Mouse (Mus musculus) C3H10T1/2 (cell line): ENCODE measurements around the gene Gm20683. TPM values are rescaled to one million over a fixed set of nuclear protein-coding genes. Genes with fewer than 3 reads are reported as not detected.

ENCODE experiments used
- polyA plus RNA-seq, 2 experiments: library from polyadenylated mRNA; unstranded; fragments of >200 nt; fragmentation: generic; extraction: Trizol; gene quantifications; one replicate each; pipeline ENCODE4 v1.2.1; 2012; ENCODE audit warnings: missing spikeins in 2 of 2

Gm20683 gene
- 1 to 10 TPM in 1 of 2 experiments, under 1 TPM in 1; 0.06 to 1.5 TPM for polyA plus RNA-seq

DNA sequence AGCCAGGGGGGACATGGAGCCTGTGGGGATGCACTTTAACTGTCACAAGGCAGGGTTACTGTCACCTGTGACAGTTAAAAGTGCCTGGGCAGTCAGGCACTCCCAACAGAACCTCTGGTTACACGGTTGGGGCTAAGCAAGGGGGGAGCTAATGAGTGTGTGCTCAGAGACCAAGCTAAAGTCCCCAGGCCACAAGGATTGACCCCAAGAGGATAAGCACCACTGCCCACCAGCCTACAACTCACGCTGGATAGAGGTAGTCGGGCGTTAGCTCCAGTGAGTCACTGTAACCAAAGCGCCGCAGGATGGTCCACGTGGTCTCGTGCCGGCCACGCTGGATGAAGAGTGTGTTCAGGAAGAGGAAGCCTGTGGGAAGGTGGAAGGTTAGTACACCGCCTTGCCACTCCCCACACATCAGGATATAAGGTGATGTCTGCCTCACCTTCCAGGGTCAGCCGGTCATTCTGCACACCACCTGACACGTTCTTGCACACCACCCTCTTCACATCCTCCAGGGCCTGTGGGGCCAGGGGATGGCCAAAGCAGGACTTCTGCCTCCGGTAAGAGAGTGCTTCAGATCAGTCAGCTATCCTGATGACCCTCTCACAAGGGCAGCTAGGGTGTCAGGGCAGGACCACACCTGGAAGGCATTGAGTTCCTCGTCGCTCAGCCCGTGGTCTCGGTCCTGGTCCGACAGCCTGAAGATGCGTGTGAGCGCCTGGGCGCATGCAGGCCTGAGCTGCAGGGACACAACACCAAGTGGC, at the start of gene Gm20683:
Gm20683 (minus strand) TSS at position 647 of the 764 bp plus-strand sequence.

DNA sequence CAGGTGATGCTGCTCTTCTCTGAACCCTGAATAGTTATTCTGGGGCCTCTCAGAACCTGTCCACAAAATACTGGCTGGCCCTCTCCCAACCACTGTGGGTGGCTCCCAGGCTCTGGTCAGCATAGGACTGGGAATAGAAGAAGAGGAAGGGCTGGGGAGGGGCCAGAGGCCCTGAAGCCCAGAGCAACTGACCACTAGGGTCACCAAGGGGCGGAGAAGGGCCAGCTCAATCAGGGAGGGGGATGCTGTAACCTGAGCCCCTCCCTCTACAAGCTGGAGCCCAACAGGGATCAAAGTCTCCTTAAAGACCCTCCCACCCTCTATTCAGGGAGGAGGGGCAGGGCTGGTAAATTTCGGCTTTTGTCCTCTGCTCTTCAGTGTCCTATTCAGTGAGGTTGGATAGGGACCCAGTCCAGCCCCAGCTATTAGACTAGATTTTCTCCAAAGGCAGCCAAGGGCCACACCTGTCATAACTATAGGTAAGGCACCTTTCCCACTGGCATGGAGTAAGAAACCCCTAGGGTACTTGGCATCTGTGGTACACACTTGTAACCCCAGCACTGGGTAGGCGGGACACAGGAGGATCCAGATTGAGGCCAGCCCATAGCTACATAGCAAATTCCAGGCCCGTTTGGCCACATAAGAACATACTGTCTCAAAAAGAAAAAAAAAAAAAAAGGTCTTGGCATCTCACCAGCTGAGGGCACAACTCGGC, 38.8 kb upstream of the Gm20683 start, which contains the start of gene Wfikkn1:
Wfikkn1 (minus strand) TSS at position 663 of the 715 bp plus-strand sequence.

DNA sequence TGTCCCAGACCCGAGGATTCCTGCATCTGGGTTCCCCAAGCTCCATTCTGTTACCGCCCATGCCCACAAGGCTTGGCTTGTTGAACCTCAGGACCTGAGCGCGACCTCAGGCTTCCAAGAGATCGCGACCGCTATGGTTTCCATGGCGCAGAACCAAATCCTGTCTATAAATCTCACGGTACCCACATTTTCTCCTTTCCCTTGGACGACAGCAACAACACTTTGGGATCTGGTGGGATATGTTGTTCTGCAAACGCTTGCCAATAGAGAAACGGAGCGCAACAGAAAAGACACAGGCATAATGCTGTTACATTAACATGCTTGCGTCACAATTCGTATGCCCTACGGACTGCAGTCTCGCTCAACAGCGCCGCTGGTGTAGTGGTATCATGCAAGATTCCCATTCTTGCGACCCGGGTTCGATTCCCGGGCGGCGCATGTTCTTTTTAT, 33.2 kb upstream of the Gm20683 start, which contains the start of gene Mettl26:
Mettl26 (plus strand) TSS at position 354 of the 450 bp plus-strand sequence.

DNA sequence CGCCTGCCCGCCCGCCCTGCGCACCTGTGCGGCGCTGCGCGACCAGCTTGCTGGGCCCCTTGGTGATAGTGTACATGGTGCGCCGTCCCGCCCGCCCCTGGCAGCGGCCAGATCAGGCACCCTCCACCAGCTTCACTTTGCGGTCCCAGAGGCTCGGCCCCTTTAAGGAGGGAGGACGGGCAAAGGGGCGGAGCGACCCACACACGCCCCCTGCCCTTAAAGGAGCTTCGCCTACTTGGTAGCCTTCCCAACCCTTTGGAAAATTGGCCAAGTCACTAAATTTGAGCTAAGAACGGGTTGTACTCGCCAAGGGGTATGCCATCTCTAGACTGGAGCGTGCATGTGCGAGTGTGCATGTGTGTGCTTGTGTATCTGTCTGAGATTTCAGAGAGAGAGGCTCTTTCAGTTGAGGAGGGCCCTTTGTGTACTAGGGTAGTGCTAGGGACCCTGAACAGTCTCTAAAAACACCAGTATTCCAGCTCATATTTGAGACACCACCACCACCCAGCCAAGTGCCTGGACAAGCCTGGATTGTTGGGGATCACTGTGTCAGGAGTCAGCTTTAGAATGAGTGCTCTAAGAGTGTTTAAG, 27.1 kb upstream of the Gm20683 start, which contains the start of gene Mcrip2:
Mcrip2 (minus strand) TSS at position 164 of the 591 bp plus-strand sequence.

DNA sequence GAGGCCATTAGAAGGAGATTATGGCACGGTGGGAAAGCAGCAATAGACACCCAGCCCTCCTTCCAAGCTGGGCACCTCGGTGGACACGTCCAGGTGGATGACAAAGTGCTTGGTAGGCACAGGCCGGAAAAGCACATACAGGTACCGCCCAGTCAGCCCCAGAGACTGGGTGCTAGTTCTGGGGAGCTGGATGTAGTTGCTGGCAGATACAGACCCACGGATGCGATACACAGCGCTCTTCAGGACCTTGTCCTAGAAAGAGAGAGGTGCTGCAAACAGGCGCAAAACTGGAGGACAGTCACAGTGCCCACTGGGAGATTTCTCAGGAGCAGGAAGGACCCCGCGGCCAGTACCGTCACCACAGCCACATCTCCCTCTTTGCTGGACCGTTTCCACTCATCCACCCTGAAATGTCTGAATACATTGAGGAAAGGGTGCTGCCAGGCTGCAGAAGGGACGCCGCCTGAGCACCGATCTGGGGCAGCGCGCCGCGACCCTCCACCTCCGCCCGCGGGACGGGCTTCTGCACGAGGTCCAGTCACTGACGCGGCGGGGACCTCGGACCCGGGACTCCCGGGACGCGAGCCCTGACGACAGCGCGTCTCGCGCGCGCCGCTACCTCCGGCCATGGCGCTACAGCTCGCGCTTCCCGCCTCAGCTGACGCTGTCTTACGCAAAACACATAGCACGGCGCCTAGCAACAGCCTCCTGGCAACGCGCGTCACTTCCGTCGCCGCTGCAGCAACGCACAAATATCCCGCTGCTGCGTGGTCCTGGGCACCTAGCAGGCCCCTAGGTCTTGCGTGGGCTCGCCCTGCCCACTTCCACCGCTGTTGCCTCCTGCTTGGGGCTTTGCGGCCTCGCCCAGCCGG, 19.5 kb upstream of the Gm20683 start, which contains the start of gene Wdr90:
Wdr90 (minus strand) TSS at position 670 of the 872 bp plus-strand sequence.

DNA sequence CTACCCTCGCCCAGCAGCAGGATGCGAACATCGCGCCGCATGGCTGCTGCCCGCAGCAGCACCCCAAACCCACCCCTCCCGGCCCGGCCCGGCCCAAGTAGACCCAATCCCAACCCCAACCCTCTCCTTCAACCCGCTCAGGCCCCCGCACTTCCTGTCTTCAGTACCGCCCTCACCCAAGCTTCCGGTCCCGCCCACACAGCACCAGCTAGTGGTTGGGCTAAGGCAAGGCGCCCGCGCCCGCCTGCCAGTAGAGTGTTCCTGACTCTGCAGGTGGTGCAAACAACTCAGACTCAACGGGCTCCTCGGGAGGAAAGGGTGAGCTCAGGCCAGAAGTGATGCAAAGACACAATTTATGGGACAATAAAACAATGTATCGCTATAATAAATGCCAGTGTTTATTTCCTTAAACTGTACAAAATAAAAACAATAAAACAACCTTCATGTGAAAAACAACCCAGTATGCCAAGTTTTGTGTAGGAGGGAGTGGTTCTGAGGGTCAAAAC, 2.9 kb upstream of the Gm20683 start, which contains the start of gene Rhot2:
Rhot2 (minus strand) TSS at position 456 of the 506 bp plus-strand sequence.

DNA sequence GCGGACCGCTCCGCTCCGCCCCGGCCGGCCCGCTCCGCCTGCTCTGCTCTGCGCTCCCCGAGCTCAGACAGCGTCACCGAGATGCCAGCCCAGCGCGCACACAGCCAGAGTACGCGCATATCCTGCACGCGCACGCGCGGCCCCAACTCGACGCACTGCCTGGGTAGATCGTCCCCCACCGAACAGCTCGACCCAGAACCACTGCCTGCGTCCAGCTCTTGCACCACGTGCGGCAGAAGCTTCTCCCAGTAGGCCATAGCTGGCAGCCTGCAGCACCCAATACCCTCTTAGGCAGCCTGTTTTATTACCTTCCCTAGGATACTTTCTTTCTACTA, 4.5 kb downstream of the Gm20683 start, which contains the start of gene Rhbdl1:
Rhbdl1 (minus strand) TSS at position 220 of the 335 bp plus-strand sequence.

DNA sequence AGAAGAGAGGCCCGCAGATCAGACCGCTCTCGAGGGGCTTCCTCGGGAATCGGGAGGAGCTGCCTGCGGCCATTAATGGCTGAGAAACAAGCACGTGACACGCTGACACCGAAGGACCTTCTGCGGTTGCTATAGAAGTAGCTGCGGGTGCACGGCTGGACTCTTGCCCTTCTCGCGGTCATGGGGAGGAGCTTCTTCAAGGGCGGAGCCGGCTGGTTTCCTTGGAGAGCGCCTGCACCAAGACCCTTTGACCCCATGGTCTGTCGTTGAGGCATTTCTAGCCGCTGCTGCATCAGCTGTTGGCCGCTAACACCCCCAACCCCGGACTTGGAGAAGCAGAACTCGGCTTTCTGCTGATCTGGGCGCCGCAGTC, 8.3 kb downstream of the Gm20683 start, which contains the start of gene Stub1:
Stub1 (minus strand) TSS at position 114 of the 373 bp plus-strand sequence.

DNA sequence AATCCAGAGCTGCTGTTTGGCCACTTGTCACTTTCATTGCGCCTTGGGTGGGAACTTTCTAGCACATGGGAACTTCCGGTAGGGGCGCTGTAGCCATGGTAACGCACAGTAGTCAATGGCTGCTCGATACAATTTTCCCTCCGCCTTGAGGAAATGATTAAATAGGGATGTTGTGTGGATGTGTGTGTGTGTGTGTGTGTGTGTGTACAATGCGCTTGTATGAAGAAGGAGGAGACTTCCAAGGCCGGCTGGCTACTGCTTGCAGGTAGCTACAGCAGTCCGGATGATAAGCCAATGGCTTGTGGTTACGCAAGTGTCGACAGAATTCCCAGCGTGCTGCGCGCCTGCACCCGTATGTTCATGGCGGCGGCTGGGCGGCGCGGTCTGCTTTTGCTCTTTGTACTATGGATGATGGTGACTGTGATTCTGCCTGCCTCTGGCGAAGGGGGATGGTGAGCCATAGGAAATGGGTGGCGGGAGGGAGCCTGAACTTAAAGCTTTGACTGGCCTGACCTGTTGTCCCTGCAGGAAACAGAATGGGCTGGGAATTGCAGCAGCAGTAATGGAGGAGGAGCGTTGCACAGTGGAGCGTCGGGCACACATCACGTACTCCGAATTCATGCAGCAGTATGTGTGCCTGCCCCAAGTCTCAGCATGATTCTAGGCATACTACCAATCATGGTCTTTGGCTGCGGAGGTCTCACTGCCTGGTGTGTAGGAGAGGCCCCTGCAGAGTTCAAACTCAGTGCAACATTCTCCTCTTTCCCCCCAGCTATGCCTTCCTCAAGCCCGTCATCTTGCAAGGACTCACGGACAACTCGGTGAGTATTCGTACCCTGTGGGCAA, 12.6 kb downstream of the Gm20683 start, which contains the start of gene Jmjd8:
Jmjd8 (plus strand) TSS at position 156 of the 846 bp plus-strand sequence.

DNA sequence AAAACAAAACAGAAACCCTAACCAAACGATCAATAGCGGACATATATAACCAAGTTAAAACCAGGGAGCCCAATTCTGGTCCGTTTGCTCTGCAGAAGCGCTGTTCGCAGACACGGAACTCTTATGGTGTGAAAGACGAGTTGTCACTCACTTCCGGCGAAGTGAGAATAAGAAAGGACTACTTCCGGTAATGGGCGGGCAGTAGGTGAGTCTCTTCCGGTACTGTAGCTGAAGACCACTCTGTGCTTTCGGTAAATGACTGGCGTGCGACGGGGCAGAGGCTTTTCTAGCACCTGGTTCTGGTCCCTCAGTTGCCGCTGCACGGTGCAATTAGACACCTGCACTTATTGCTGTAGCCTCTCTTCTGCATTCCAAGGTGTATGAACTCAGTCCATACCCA, 18.1 kb downstream of the Gm20683 start, which contains the start of gene Wdr24:
Wdr24 (plus strand) TSS at position 176 of the 400 bp plus-strand sequence.

DNA sequence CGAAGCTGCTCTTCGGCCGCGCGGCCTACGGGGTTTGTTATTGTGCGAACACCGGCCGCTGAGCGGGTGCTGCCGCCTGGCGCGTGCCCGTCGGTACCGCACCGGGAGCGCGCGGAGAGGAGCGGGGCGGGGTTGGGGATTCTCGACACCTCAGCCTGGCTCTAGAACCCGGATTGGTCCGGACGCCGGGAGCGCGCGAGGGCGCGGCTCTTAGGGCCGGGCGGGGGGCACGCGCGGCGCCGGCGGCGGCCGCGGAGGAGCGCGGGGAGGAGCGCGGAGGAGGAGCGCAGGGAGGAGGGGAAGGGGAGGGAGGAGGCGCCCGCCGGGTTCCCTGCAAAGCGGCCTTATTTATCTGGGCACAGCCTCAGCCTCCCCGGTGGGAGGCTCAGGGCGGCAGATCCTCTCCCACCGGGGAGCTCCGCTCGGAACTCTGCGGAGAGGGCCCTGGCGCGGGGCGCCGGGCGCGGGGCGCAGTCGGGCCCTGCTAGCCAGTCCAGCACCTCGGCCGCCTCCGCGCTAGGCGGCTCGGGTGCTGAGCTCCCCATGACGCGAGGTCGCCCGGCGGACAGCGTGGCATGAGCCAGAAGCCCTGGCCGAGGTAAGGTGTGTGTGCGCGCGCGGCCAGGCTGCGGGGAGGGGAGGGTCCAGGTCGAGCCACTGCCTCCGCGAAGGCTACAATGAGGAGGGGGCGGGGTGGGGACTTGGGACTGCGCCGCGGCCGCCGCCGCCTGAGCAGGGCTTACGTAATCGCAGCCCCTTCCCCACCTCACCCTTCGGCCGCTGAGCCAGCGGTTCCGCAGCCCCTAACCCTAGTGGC, 32.6 kb downstream of the Gm20683 start, which contains the start of gene Fbxl16:
Fbxl16 (plus strand) TSS at position 297 of the 817 bp plus-strand sequence.

DNA sequence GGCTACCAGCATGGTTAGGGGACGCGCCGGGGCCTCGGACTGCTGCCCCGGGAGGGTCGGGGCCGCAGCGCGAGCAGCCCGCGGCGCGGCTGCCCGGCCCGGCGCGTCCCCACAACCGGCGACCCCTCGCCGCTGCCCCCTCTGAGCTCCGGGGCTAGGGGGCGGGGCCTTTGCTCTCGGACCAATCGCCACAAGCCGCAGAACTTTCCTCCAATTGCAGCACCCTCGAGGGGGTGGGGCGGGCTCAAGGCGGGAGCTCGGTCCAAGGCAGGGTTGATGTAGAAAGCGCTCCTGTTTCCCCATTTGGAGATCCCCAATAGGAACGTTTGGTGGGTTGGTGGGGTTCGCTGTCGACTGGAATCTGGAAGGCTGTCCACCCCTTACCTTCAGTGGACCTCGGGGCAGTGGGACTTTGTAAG, 44.6 kb downstream of the Gm20683 start, which contains the start of gene Metrn:
Metrn (minus strand) TSS at position 186 of the 419 bp plus-strand sequence.

DNA sequence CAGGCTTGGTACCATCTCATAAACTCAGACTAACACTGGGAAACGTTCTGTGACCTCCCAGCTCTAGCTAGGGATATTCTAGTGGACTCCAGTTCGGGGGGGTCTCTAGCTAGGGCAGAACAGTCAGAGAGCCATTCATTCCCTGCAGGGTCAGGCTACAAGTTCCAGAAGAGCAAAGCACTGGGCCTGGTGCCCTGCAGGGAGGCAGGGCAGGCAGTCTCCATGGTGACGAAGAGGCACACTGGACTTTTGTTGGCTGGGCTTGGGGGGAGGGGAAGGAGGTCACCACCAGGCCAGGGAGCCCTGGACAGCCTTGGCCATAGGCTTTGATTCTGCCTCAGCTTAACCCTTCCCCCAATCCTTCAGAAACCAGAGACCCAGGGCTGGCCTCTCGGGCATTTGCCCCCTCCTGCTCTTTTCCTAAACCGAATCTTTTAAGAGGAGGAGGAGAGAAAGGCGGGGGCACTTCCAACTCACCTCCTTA, 45.9 kb downstream of the Gm20683 start, which contains the start of gene AC134908.4:
AC134908.4 (minus strand) TSS at position 51 of the 484 bp plus-strand sequence.

DNA sequence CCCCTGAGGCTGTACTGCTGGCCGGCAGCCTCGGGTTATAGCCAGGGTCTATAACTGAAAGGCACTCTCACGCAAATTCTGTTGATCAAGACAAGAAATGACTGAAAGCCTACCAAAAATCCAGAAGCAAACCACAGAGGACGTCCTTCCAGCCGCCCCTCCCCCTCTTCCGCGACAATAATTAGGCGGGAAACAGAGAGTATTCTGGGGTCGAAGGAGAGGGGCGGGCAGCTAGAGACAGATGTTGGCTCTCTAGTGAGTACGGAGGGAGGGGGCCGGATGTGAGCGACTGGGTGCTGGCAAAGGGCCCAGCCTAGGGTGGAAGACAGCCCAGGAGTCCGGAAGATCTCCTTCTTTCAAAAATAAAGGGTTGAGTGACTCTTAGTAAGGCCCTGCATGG, 48.9 kb downstream of the Gm20683 start, which contains the start of gene Fam173a:
Fam173a (minus strand) TSS at position 287 of the 400 bp plus-strand sequence.

DNA sequence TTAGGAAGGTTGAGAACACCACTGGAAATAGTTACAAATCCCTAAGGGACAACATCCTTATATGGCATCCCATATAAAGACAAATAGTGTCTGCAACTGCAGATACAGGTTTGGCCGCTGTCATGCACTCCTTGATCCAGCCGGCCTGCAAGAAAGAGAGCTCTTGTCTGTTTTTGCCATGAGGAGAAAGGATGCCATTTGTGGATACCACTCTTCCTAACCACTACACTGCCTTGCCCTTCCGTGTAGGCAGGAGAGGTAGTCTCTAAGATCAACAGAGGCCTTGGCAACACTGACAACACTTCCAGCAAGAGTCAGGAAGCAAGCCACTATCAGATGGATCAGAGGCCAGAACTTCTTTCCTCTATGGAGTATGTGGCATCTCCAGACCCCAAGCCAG, 55.3 kb downstream of the Gm20683 start, which contains the start of gene Ccdc78:
Ccdc78 (plus strand) TSS at position 301 of the 400 bp plus-strand sequence.

DNA sequence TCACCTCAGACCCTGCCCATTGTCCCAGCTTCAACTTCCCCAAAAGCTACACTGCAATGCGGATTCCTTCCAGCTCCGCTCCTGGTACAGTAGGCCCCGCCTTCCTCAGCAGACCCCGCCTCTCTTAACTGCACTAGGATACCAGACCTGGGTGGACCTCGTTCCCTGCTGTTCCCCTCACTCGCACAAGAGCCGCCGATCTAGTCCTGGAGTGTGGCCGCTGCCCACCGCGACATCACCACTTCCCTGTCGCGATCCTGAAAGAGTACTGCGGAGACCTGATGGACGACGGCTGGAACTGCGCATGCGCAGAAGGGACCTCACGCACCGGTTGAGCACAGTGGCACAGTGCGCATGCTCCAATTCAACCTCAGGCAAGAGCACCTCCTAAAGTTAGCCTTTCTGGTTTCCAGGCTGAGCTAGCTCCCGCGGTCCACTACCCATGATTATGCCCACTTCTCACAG, 56.2 kb downstream of the Gm20683 start, which contains the start of gene Haghl:
Haghl (minus strand) TSS at position 393 of the 465 bp plus-strand sequence.

